Mouse (Mus musculus) midbrain, embryonic 13.5 days (tissue): ENCODE data around the gene Cep57l1. TPM values are rescaled to one million over a fixed set of nuclear protein-coding genes. Genes with fewer than 3 reads are reported as not detected.
A peak's percentile ranks its signal among the peaks of the same experiment; 100 is the strongest.

Source experiments
- ATAC-seq: fragments of 200-750 bp; cut with Nextera tagmentation; 2 replicates; pipeline ENCODE4 v1.8.0; 2017; ENCODE audit warnings: mild to moderate bottlenecking, moderate TSS enrichment, moderate library complexity
- H3K27ac ChIP-seq: fragments of 300-500 bp; sonication (generic); 2 replicates; pipeline ENCODE4 v1.5.1; 2015; ENCODE audit warnings: inconsistent platforms, mild to moderate bottlenecking, moderate library complexity
- H3K27me3 ChIP-seq: fragments of 300-500 bp; sonication (generic); 2 replicates; pipeline ENCODE4 v1.6.1; 2015; ENCODE audit warnings: mild to moderate bottlenecking, inconsistent platforms
- H3K36me3 ChIP-seq: fragments of 300-500 bp; sonication (generic); 2 replicates; pipeline ENCODE4 v1.6.1; 2015; ENCODE audit warnings: mild to moderate bottlenecking, inconsistent platforms
- H3K4me1 ChIP-seq: fragments of 300-500 bp; sonication (generic); replicated peaks from 2 replicates; pipeline ENCODE4 v1.6.1; 2015; ENCODE audit warnings: inconsistent platforms
- H3K4me2 ChIP-seq: fragments of 300-500 bp; sonication (generic); replicated peaks from 2 replicates; pipeline ENCODE4 v1.6.1; 2015; ENCODE audit warnings: moderate library complexity, mild to moderate bottlenecking, inconsistent platforms
- H3K4me3 ChIP-seq: fragments of 300-500 bp; sonication (generic); replicated peaks from 2 replicates; pipeline ENCODE4 v1.5.1; 2015; ENCODE audit warnings: mild to moderate bottlenecking, inconsistent platforms
- H3K9ac ChIP-seq: fragments of 300-500 bp; sonication (generic); replicated peaks from 2 replicates; pipeline ENCODE4 v1.6.1; 2015; ENCODE audit warnings: mild to moderate bottlenecking, inconsistent platforms
- H3K9me3 ChIP-seq: fragments of 300-500 bp; sonication (generic); 2 replicates; pipeline ENCODE4 v1.6.1; 2016; ENCODE audit warnings: mild to moderate bottlenecking, inconsistent platforms
- WGBS: fragments of 180-500 bp; shearing (Covaris S2); methylation state at CpG from one replicate; pipeline ENCODE4 v1.1.7; 2015; 5-methylcytosine and 5-hydroxymethylcytosine counted together
- polyA plus RNA-seq: library from polyadenylated mRNA; unstranded; fragments of >200 nt; fragmentation: Nextera tagmentation; extraction: Ambion mirVana; gene quantifications from 2 replicates; pipeline ENCODE4 v1.2.1, GENCODE M21; 2015

The Cep57l1 gene
- polyA plus RNA-seq, 1 experiment from 2014 or later = 16.5 TPM

GRCm38 (mm10) chr10:41689941-41690887, 119.5 kb downstream of the Cep57l1 start:
- peak; percentile 34; the same call in 1 of the 2 replicates for ATAC-seq
- 0 out of 2 replicates have a peak, but pooled peaks cover 4% of the 10 kb centered on the region for H3K4me1 ChIP-seq
- H3K27ac ChIP-seq = no peak overlapping the region
- H3K9ac ChIP-seq = peak overlapping the region; percentile 55
- 23% methylated on average over 24 of the region's 24 CpGs for WGBS
- H3K4me3 ChIP-seq = peak overlapping the region; percentile 46
- H3K9me3 ChIP-seq = peaks cover 5% of the 10 kb centered on the region; the same call in 1 of the 2 replicates
- peaks cover 14% of the 10 kb centered on the region; the same call in 1 of the 2 replicates for H3K27me3 ChIP-seq
- H3K4me2 ChIP-seq = peak overlapping the region; percentile 73
- no peaks in the 10 kb centered on the region for H3K36me3 ChIP-seq

- 0 out of 2 replicates have a peak, but pooled peaks cover 8% of the 10 kb centered on the region for H3K4me1 ChIP-seq
- peaks cover 5% of the 10 kb centered on the region; the same call in 1 of the 2 replicates for H3K9me3 ChIP-seq
- H3K4me2 ChIP-seq = peak overlapping the region; percentile 14; the same call in 1 of the 2 replicates
- 7% methylated on average over 21 of the region's 21 CpGs for WGBS
- H3K4me3 ChIP-seq = no peak overlapping the region
- no peak for ATAC-seq
- H3K9ac ChIP-seq = no peak overlapping the region
- H3K27me3 ChIP-seq = peaks cover 17% of the 10 kb centered on the region
- H3K27ac ChIP-seq = no peak overlapping the region
- no peaks in the 10 kb centered on the region for H3K36me3 ChIP-seq
Observed at GRCm38 (mm10) chr10:41684548-41684996, 125.1 kb downstream of the Cep57l1 start.

DNA sequence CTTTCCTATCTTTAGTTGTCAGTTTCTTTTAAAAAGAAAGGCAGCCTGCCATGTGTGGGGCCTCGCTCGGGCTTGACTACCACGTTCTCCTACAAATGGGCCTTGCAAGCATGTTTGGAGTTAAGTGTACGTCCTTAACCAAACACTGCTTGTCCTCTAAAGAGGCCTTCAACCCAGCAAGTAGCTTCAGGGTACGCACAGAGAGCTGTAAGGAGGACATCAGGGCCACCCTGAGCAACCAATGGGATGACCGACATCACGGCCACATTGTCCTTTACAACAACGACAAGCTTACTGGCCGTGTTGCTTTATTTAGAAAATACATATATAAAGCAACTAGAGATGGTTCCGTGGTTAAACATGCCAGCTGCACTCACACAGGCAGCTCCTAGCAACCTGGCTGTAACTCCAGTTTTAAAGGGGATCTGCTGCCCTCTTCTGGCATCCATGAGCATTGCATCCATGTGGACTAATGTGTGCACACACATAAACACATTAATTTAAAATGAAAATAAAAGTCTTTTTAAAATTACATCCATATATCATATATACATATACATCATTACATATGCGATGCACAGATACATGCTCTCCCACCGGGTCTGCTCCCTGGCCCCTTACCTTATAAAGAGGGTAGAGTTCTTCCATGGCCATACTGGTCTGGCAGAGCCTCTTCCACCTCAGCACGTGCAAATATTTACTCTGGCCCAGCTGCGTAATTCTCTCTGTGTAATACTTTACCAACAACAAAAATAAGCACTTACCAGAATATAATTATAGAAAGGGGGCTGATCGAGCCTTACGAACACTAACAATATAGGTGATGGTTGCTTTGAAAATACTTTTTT, 126.9 kb downstream of the Cep57l1 start:
- Histone ChIP-seq H3K27ac (no peak overlapping the region), H3K4me1 (peaks cover 18% of the 10 kb centered on the region; the same call in 1 of the 2 replicates), H3K4me3 (no peak overlapping the region), H3K27me3 (peaks cover 17% of the 10 kb centered on the region), H3K9ac (no peak overlapping the region), H3K4me2 (no peak overlapping the region), H3K9me3 (peaks cover 4% of the 10 kb centered on the region; the same call in 1 of the 2 replicates), H3K36me3 (no peaks in the 10 kb centered on the region)
- peak; percentile 60 for ATAC-seq
- WGBS = 39% methylated on average over 16 of the region's 16 CpGs

DNA sequence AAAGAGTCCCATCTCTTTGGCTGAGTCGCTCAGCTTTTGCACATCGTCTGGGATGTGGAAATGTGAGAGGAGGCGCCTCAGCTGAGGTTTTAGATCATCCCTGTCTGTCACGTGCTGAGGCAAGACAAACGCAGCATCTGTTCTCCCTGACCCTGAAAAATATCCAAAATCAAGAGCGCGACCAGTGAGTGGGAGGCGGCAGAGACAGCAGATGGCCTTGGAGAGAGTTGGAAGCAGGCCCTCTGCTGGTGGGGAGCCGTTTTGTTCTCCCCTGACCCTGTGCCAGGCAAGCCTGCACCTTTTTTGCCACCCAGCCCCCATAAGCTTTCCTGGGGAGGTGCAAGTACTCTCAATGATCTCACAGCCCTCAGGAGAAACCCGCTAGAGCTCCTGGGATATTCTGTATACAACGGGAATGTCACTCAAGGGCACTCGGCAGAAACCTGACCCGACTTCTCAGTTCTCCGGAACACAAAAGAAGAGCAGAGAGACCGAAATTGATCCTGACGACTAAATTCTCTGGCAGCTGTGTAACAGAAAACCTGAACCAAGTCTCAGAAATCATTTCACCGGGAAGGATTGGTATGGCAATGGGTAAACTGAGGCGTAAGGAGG, 130.8 kb downstream of the Cep57l1 start:
- Histone ChIP-seq H3K9me3 (no peaks in the 10 kb centered on the region), H3K4me3 (peak overlapping the region; percentile 10), H3K4me2 (peak overlapping the region; percentile 42), H3K4me1 (peaks cover 17% of the 10 kb centered on the region; the same call in 1 of the 2 replicates), H3K27ac (0 out of 2 replicates have a peak overlapping the region, but pooled peaks have one; percentile 9), H3K27me3 (peaks cover 2% of the 10 kb centered on the region; the same call in 1 of the 2 replicates), H3K9ac (0 out of 2 replicates have a peak overlapping the region, but pooled peaks have one; percentile 11), H3K36me3 (no peaks in the 10 kb centered on the region)
- 16% methylated on average over 18 of the region's 18 CpGs for WGBS
- peak; percentile 82 for ATAC-seq

DNA sequence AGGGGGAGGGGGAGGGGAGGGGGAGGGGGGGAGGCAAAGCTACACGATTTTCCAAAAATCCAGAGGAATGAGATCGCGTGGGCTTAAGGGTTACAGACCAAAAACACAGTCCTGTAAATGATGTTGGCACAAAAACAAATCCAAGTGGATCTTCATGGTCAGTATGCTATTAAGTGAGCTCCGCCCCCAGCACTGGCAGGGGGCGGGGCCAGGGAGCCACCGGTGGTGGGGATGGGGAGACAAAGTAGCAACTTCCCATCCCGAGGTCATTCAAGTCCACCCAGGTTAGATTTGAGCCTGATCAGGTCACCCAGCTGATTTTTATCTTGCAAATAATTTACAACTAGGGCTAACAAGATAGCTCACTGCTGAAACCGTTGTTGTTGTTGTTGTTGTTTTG, 132.3 kb downstream of the Cep57l1 start:
- H3K27me3 ChIP-seq = no peaks in the 10 kb centered on the region
- no peak overlapping the region for H3K27ac ChIP-seq
- peaks cover 14% of the 10 kb centered on the region; the same call in 1 of the 2 replicates for H3K4me1 ChIP-seq
- H3K36me3 ChIP-seq = no peaks in the 10 kb centered on the region
- ATAC-seq = no peak
- no peak overlapping the region for H3K9ac ChIP-seq
- H3K4me3 ChIP-seq = no peak overlapping the region
- H3K4me2 ChIP-seq = no peak overlapping the region
- no peaks in the 10 kb centered on the region for H3K9me3 ChIP-seq
- WGBS = 66% methylated on average over 8 of the region's 8 CpGs

DNA sequence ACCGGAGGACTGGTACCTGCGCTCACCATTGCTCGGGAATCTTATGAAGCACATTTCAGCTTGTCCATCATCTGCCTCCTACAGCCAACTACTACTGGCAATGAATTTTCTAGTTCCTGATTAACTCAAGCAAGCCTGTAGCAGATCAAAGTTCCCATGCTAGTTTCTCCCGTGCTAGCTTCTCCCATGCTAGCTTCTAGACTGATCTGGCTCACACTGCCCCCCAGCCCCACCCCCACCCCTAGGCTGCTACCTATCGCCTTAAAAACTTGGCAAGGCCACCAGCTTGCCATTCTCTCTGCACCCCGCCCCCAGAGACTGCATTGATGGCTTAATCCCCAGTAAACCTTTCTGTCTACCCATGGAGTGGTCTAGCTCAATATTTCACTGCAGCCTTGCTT, 133.0 kb downstream of the Cep57l1 start:
- Histone ChIP-seq H3K27me3 (no peaks in the 10 kb centered on the region), H3K4me1 (peaks cover 14% of the 10 kb centered on the region; the same call in 1 of the 2 replicates), H3K36me3 (no peaks in the 10 kb centered on the region), H3K4me3 (no peak overlapping the region), H3K9ac (no peak overlapping the region), H3K9me3 (no peaks in the 10 kb centered on the region), H3K4me2 (no peak overlapping the region), H3K27ac (no peak overlapping the region)
- no peak for ATAC-seq
- 72% methylated on average over 6 of the region's 6 CpGs for WGBS

DNA sequence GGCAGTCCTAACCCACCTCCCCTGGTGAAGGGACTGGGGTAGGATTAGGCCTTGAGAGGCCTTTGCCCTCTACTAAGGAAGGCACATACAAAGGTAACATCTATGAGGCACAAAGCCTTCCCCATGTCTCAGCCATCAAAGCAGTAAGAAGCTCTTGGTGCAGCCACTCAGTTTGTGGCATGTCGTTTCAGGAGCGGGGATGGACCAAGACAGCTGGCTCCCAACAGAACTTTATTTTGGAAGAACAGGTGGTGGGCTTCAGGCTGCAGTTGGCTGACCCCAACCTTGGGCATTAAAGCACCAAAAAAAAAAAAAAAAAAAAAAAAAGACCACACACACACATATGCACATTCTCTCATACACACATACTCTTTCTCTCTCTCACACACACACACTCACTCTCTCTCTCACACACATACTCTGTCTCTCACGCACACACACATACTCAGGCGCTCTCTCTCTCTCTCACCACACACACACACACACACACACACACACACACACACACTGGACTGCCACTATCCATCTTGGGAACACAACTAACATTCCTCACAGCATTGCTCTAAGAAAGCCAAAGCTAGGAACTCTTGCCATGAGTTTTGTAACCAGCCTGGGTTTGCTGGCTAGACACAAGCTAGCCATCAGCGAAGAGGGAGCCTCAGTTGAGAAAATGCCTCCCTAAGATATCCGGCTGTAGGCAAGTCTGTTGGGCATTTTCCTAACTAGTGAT, 133.7 kb downstream of the Cep57l1 start:
- peaks cover 14% of the 10 kb centered on the region; the same call in 1 of the 2 replicates for H3K4me1 ChIP-seq
- no peak overlapping the region for H3K4me3 ChIP-seq
- no peak overlapping the region for H3K9ac ChIP-seq
- H3K27me3 ChIP-seq = no peaks in the 10 kb centered on the region
- H3K27ac ChIP-seq = no peak overlapping the region
- no peaks in the 10 kb centered on the region for H3K9me3 ChIP-seq
- ATAC-seq = no peak
- WGBS = 89% methylated on average over 6 of the region's 6 CpGs
- no peak overlapping the region for H3K4me2 ChIP-seq
- no peaks in the 10 kb centered on the region for H3K36me3 ChIP-seq

DNA sequence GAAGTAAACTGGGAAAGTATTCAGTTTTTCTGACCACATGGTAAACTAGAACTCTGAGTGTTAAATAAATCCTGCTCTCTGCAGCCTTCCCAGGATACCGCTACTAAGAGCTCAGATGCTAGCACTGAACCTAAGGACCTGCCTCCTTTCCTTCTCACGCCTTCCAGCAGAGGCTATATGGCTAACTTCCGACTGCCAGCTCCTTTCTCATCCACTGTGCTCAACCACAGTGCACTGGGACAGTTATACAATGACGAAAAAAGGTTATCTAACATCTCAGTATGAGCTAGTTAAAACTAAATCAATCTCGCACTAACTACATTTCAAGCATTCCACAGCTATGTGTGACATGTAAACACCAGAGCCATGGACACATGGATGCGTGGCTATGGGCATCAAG, 134.4 kb downstream of the Cep57l1 start:
- ATAC-seq = no peak
- no peak overlapping the region for H3K9ac ChIP-seq
- H3K36me3 ChIP-seq = no peaks in the 10 kb centered on the region
- H3K27me3 ChIP-seq = no peaks in the 10 kb centered on the region
- H3K27ac ChIP-seq = no peak overlapping the region
- peaks cover 14% of the 10 kb centered on the region; the same call in 1 of the 2 replicates for H3K4me1 ChIP-seq
- no peak overlapping the region for H3K4me2 ChIP-seq
- no peaks in the 10 kb centered on the region for H3K9me3 ChIP-seq
- 89% methylated on average over 6 of the region's 6 CpGs for WGBS
- no peak overlapping the region for H3K4me3 ChIP-seq

DNA sequence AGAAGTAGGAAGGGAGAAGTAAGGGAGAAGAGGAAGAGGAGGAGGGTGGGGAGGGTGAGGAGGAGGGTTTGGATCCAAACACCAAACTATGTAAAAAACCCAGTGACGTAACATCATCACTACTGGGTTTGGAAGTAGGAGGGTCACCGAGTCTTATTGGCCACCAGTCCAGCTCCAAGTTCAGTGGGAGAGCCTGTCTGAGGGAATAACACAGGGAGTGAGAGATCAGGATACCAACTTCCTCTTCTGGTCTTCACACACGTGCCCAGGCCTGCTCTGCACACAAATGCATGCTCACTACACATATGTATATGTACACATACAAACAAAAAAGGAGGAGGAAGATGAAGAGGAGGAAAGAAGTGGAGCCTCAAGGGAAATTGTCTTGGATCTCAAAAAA, 135.3 kb downstream of the Cep57l1 start:
- Histone ChIP-seq H3K27ac (no peak overlapping the region), H3K36me3 (no peaks in the 10 kb centered on the region), H3K9me3 (no peaks in the 10 kb centered on the region), H3K27me3 (no peaks in the 10 kb centered on the region), H3K9ac (no peak overlapping the region), H3K4me1 (peaks cover 14% of the 10 kb centered on the region; the same call in 1 of the 2 replicates), H3K4me3 (no peak overlapping the region), H3K4me2 (no peak overlapping the region)
- no peak for ATAC-seq
- WGBS = 87% methylated on average over 3 of the region's 3 CpGs

DNA sequence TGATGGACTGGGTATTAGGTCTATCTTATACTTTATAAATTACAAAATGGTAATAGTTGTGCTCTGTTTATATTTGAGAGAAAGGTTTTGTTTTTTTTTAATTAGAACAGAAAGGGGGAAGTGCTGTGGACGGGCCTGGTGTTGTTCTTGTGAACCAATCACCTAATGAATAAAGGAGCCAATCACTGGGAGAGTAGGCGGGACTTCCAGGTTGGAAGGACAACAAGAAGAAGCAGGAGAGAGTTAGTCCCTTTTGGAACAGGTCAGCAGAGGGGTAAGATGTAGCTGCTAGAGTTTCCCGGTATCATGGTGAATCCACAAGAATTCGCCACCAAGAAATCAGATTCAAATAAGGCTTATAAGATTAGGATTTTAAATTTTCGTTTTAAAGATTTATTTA, 139.5 kb downstream of the Cep57l1 start:
- 88% methylated on average over 5 of the region's 5 CpGs for WGBS
- Histone ChIP-seq H3K4me1 (no peaks in the 10 kb centered on the region), H3K9ac (no peak overlapping the region), H3K4me2 (no peak overlapping the region), H3K9me3 (no peaks in the 10 kb centered on the region), H3K4me3 (no peak overlapping the region), H3K36me3 (no peaks in the 10 kb centered on the region), H3K27ac (no peak overlapping the region), H3K27me3 (no peaks in the 10 kb centered on the region)
- ATAC-seq = no peak
